Mouse (Mus musculus) thymus, adult 2 months (tissue): ENCODE measurements around the gene Ror1.

Experiments used
- CTCF ChIP-seq: fragments of 200-500 bp; IDR thresholded peaks from 2 replicates; pipeline ENCODE4 v1.5.1; 2012; ENCODE audit warnings: mild to moderate bottlenecking, control low read depth, low read length, moderate library complexity, borderline replicate concordance; ENCODE audit not compliant: control insufficient read depth, poor library complexity, insufficient read depth; ENCODE audit errors: extremely low read depth
- POLR2A ChIP-seq: fragments of 200-500 bp; IDR thresholded peaks from 2 replicates; pipeline ENCODE4 v1.6.1; 2012; ENCODE audit warnings: mild to moderate bottlenecking, low read length, control low read depth, moderate library complexity; ENCODE audit not compliant: control insufficient read depth, poor library complexity, insufficient read depth; ENCODE audit errors: extremely low read depth

GRCm38 (mm10) chr4:100401078-100401477 is 305.5 kb downstream of the Ror1 start:
- TF ChIP-seq CTCF, result no peak
- TF ChIP-seq POLR2A, result no peak
